Mouse (Mus musculus) embryo, embryonic 11.5 days (tissue): ENCODE data around the gene Pde6g.
A peak's percentile ranks its signal among the peaks of the same experiment; 100 is the strongest.
"Not testable (repeated sequence)": the region's sequence is repeated elsewhere in the genome, so short reads cannot be mapped to it uniquely, and the experiment has no call there.

Experiments used
- DNase-seq: peaks from one replicate; pipeline ENCODE4 v3.0.0-alpha.2; 2012; ENCODE audit warnings: low read depth, low spot score

Gene Pde6g

GRCm38 (mm10) chr11:120422651-120423568 lies 30.4 kb downstream of the Pde6g start:
- DNase-seq = peak; percentile 17

- no peak for DNase-seq
Observed at GRCm38 (mm10) chr11:120418592-120418991, 34.7 kb downstream of the Pde6g start.

- DNase-seq = no peak
Observed at GRCm38 (mm10) chr11:120417852-120418251, 35.4 kb downstream of the Pde6g start.

GRCm38 (mm10) chr11:120413621-120414020 lies 39.7 kb downstream of the Pde6g start:
- not testable (repeated sequence) for DNase-seq

GRCm38 (mm10) chr11:120406445-120406844 lies 46.9 kb downstream of the Pde6g start:
- no peak for DNase-seq

GRCm38 (mm10) chr11:120405867-120406266 lies 47.4 kb downstream of the Pde6g start:
- no peak for DNase-seq

GRCm38 (mm10) chr11:120404814-120405213 lies 48.5 kb downstream of the Pde6g start:
- no peak for DNase-seq

GRCm38 (mm10) chr11:120399319-120399718 lies 54.0 kb downstream of the Pde6g start:
- no peak for DNase-seq
